Mouse (Mus musculus): ENCODE measurements around the gene Smim8. TPM values are rescaled to one million over a fixed set of nuclear protein-coding genes. Genes with fewer than 3 reads are reported as not detected.

The Smim8 gene
- polyA plus RNA-seq (2015; fragmentation: Nextera tagmentation; extraction: Ambion mirVana): 46.6 and 53.3 TPM in 2 replicates

GRCm38 (mm10) chr4:34777677-34778527 is at the start of gene Smim8:
Gene Smim8, minus strand, starts transcription at chr4:34778423.
- ATAC-seq: peak; percentile 97
- Histone ChIP-seq H3K4me2 (replicated peaks) (peak within 1 kb of the TSS; percentile 72), H3K4me3 (replicated peaks) (peak within 1 kb of the TSS; percentile 67), H3K36me3 (no peaks in the 10 kb centered on the region), H3K27ac (peak within 1 kb of the TSS; percentile 85), H3K9ac (replicated peaks) (peak within 1 kb of the TSS; percentile 71), H3K27me3 (no peaks in the 10 kb centered on the region), H3K4me1 (replicated peaks) (peaks cover 10% of the 10 kb centered on the region), H3K9me3 (no peaks in the 10 kb centered on the region)
- 5% methylated on average over 40 of the region's 40 CpGs for WGBS

GRCm38 (mm10) chr4:34823901-34824300 is 45.7 kb upstream of the Smim8 start:
- ATAC-seq: no peak

GRCm38 (mm10) chr4:34819904-34820303 is 41.7 kb upstream of the Smim8 start:
- Histone ChIP-seq H3K9ac (replicated peaks) (no peak overlapping the region), H3K9me3 (no peaks in the 10 kb centered on the region), H3K36me3 (peaks cover 36% of the 10 kb centered on the region), H3K27me3 (no peaks in the 10 kb centered on the region), H3K4me1 (replicated peaks) (no peaks in the 10 kb centered on the region), H3K27ac (no peak overlapping the region), H3K4me3 (replicated peaks) (no peak overlapping the region), H3K4me2 (replicated peaks) (no peak overlapping the region)
- ATAC-seq: no peak
- 93% methylated on average over 4 of the region's 4 CpGs for WGBS

More at GRCm38 (mm10) chr4:34823901-34824300, 45.7 kb upstream of the Smim8 start:
- no peaks in the 10 kb centered on the region for H3K27me3 ChIP-seq
- no peak overlapping the region for H3K4me3 ChIP-seq (replicated peaks)
- H3K9ac ChIP-seq (replicated peaks): no peak overlapping the region
- no peaks in the 10 kb centered on the region for H3K9me3 ChIP-seq
- H3K36me3 ChIP-seq: peaks cover 9% of the 10 kb centered on the region
- 92% methylated on average over 1 of the region's 1 CpGs for WGBS
- H3K27ac ChIP-seq: no peak overlapping the region
- no peaks in the 10 kb centered on the region for H3K4me1 ChIP-seq (replicated peaks)
- H3K4me2 ChIP-seq (replicated peaks): no peak overlapping the region

GRCm38 (mm10) chr4:34801166-34802034 is 23.2 kb upstream of the Smim8 start:
- Histone ChIP-seq H3K27me3 (no peaks in the 10 kb centered on the region), H3K4me1 (replicated peaks) (no peaks in the 10 kb centered on the region), H3K9ac (replicated peaks) (no peak overlapping the region), H3K36me3 (peaks cover 14% of the 10 kb centered on the region), H3K4me3 (replicated peaks) (no peak overlapping the region), H3K4me2 (replicated peaks) (no peak overlapping the region), H3K27ac (no peak overlapping the region), H3K9me3 (no peaks in the 10 kb centered on the region)
- ATAC-seq: 0 out of 2 replicates have a peak, but pooled peaks have one; percentile 40
- 85% methylated on average over 14 of the region's 14 CpGs for WGBS

- H3K4me3 ChIP-seq (replicated peaks): no peak overlapping the region
- ATAC-seq: no peak
- WGBS: 90% methylated on average over 2 of the region's 2 CpGs
These were observed 19.8 kb upstream of the Smim8 start for GRCm38 (mm10) chr4:34798005-34798404.

GRCm38 (mm10) chr4:34797294-34797983 is 19.2 kb upstream of the Smim8 start:
- no peak for ATAC-seq
- Histone ChIP-seq H3K27ac (no peak overlapping the region), H3K36me3 (no peaks in the 10 kb centered on the region), H3K4me3 (replicated peaks) (no peak overlapping the region), H3K9ac (replicated peaks) (no peak overlapping the region), H3K4me2 (replicated peaks) (no peak overlapping the region), H3K27me3 (no peaks in the 10 kb centered on the region), H3K4me1 (replicated peaks) (no peaks in the 10 kb centered on the region), H3K9me3 (no peaks in the 10 kb centered on the region)
- 86% methylated on average over 8 of the region's 8 CpGs for WGBS

More at GRCm38 (mm10) chr4:34798005-34798404, 19.8 kb upstream of the Smim8 start:
- no peaks in the 10 kb centered on the region for H3K9me3 ChIP-seq
- H3K9ac ChIP-seq (replicated peaks): no peak overlapping the region
- H3K36me3 ChIP-seq: no peaks in the 10 kb centered on the region
- H3K27ac ChIP-seq: no peak overlapping the region
- H3K4me2 ChIP-seq (replicated peaks): no peak overlapping the region
- no peaks in the 10 kb centered on the region for H3K27me3 ChIP-seq
- no peaks in the 10 kb centered on the region for H3K4me1 ChIP-seq (replicated peaks)

- H3K4me1 ChIP-seq (replicated peaks): no peaks in the 10 kb centered on the region
- ATAC-seq: no peak
- H3K9me3 ChIP-seq: no peaks in the 10 kb centered on the region
- no peak overlapping the region for H3K4me3 ChIP-seq (replicated peaks)
- H3K9ac ChIP-seq (replicated peaks): no peak overlapping the region
- H3K36me3 ChIP-seq: no peaks in the 10 kb centered on the region
- peak overlapping the region; percentile 8; the same call in 1 of the 2 replicates for H3K27ac ChIP-seq
- WGBS: 81% methylated on average over 5 of the region's 5 CpGs
- H3K4me2 ChIP-seq (replicated peaks): no peak overlapping the region
- H3K27me3 ChIP-seq: no peaks in the 10 kb centered on the region
These were observed 18.1 kb upstream of the Smim8 start for GRCm38 (mm10) chr4:34796294-34796693.

- no peak overlapping the region for H3K4me2 ChIP-seq (replicated peaks)
- no peak overlapping the region for H3K4me3 ChIP-seq (replicated peaks)
- no peak overlapping the region for H3K9ac ChIP-seq (replicated peaks)
- WGBS: 90% methylated on average over 3 of the region's 3 CpGs
- no peaks in the 10 kb centered on the region for H3K36me3 ChIP-seq
- H3K9me3 ChIP-seq: no peaks in the 10 kb centered on the region
- H3K4me1 ChIP-seq (replicated peaks): no peaks in the 10 kb centered on the region
- no peak overlapping the region for H3K27ac ChIP-seq
- no peak for ATAC-seq
- H3K27me3 ChIP-seq: no peaks in the 10 kb centered on the region
These were observed 8.3 kb upstream of the Smim8 start for GRCm38 (mm10) chr4:34786476-34786875.

- no peaks in the 10 kb centered on the region for H3K27me3 ChIP-seq
- H3K9me3 ChIP-seq: no peaks in the 10 kb centered on the region
- no peak overlapping the region for H3K27ac ChIP-seq
- peak; percentile 30; the same call in 1 of the 2 replicates for ATAC-seq
- H3K36me3 ChIP-seq: no peaks in the 10 kb centered on the region
- H3K4me3 ChIP-seq (replicated peaks): no peak overlapping the region
- H3K4me1 ChIP-seq (replicated peaks): no peaks in the 10 kb centered on the region
- H3K9ac ChIP-seq (replicated peaks): no peak overlapping the region
- 78% methylated on average over 2 of the region's 2 CpGs for WGBS
- no peak overlapping the region for H3K4me2 ChIP-seq (replicated peaks)
These were observed 7.4 kb upstream of the Smim8 start for GRCm38 (mm10) chr4:34785646-34786045.

- no peak overlapping the region for H3K4me2 ChIP-seq (replicated peaks)
- 62% methylated on average over 5 of the region's 5 CpGs for WGBS
- no peaks in the 10 kb centered on the region for H3K36me3 ChIP-seq
- no peaks in the 10 kb centered on the region for H3K27me3 ChIP-seq
- no peaks in the 10 kb centered on the region for H3K9me3 ChIP-seq
- no peak overlapping the region for H3K9ac ChIP-seq (replicated peaks)
- ATAC-seq: no peak
- H3K27ac ChIP-seq: no peak overlapping the region
- H3K4me3 ChIP-seq (replicated peaks): no peak overlapping the region
- no peaks in the 10 kb centered on the region for H3K4me1 ChIP-seq (replicated peaks)
These were observed 6.6 kb upstream of the Smim8 start for GRCm38 (mm10) chr4:34784865-34785264.

- 24% methylated on average over 4 of the region's 4 CpGs for WGBS
- Histone ChIP-seq H3K4me1 (replicated peaks) (peaks cover under 1% of the 10 kb centered on the region; the same call in 1 of the 2 replicates), H3K4me2 (replicated peaks) (no peak overlapping the region), H3K36me3 (no peaks in the 10 kb centered on the region), H3K27ac (no peak overlapping the region), H3K4me3 (replicated peaks) (no peak overlapping the region), H3K9ac (replicated peaks) (no peak overlapping the region), H3K27me3 (no peaks in the 10 kb centered on the region), H3K9me3 (no peaks in the 10 kb centered on the region)
- ATAC-seq: no peak
These were observed 4.5 kb upstream of the Smim8 start for GRCm38 (mm10) chr4:34782730-34783129.

Data from midbrain, embryonic 13.5 days (tissue).